Mouse (Mus musculus) hematopoietic stem cell, adult 5-6 weeks (primary cell): ENCODE results near the gene Gnb2. TPM values are rescaled to one million over a fixed set of nuclear protein-coding genes. Genes with fewer than 3 reads are reported as not detected.

Source experiments
- ATAC-seq, 2 experiments: fragments of 125-278 bp in 1 of 2; replicated peaks in 1 of 2; 2 replicates each; pipeline ENCODE4 v1.8.0; 2016 to 2017; ENCODE audit warnings: inconsistent platforms in 2 of 2, mild to moderate bottlenecking in 2 of 2, moderate number of reproducible peaks in 2 of 2, low read depth in 1 of 2, moderate TSS enrichment in 1 of 2; ENCODE audit not compliant: low FRiP score in 2 of 2, poor library complexity in 2 of 2, severe bottlenecking in 2 of 2, insufficient read depth in 1 of 2, low TSS enrichment in 1 of 2
- total RNA-seq: library from RNA; stranded (forward); fragments of 172-1452, 232-1000 nt; gene quantifications from 2 replicates; pipeline ENCODE4 v1.2.3, GENCODE M21; 2017

Gene Gnb2
- total RNA-seq, 1 experiment from 2014 or later: 147 TPM

- peak; percentile 16 to 38; a peak in 1 of 4 replicates for ATAC-seq
Measured at GRCm38 (mm10) chr5:137526192-137526936, 6.9 kb downstream of the Gnb2 start.

- ATAC-seq: no peak
Measured at GRCm38 (mm10) chr5:137525511-137525910, 7.8 kb downstream of the Gnb2 start.

- ATAC-seq: no peak
Measured at GRCm38 (mm10) chr5:137524671-137525070, 8.6 kb downstream of the Gnb2 start.

DNA sequence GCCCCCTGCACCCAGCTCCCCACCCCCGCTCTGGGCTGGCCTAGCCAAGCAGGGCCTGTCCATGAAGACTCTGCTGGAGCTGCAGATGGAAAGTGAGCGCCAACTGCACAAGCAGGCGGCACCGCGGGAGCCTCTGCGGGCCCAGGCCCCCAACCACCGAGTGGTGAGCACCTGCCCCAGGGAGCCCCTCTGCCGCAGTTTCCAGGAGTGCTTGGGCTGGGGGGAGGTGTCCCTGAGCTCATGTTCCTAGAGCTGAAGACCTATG, 9.1 kb downstream of the Gnb2 start:
- ATAC-seq: no peak

- ATAC-seq: no peak
Measured at GRCm38 (mm10) chr5:137523396-137524250, 9.7 kb downstream of the Gnb2 start.

- no peak for ATAC-seq
Measured at GRCm38 (mm10) chr5:137522711-137523110, 10.6 kb downstream of the Gnb2 start.

DNA sequence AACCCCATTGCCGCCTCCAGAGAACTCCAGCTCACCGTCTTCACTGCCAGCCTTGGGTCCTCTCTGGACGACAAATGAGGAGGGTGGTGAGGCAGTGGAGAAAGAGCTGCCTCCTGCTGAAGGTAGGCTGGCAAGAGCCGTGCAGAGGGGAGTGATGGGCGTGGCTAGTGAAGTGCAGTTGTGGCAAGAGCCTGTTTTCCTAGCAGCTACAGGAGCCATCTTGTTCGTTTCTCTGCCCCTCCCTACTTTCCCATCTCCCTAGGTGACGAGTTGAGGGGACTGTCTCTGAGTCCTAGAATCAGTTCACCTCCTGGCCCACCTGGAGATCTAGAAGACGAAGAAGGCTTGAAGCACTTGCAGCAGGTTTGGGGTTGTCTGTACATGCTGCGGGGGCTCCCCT, 11.4 kb downstream of the Gnb2 start:
- ATAC-seq: no peak

- ATAC-seq: no peak
Measured at GRCm38 (mm10) chr5:137519691-137520550, 13.4 kb downstream of the Gnb2 start.

GRCm38 (mm10) chr5:137518436-137518835, 14.9 kb downstream of the Gnb2 start, which contains the start of gene Gigyf1:
Gene Gigyf1 (plus strand): TSS chr5:137518548.
- peak in 1 of 2 experiments; percentile 67; a peak in 2 of 4 replicates for ATAC-seq

GRCm38 (mm10) chr5:137514811-137515210, 18.5 kb downstream of the Gnb2 start:
- ATAC-seq: no peak

DNA sequence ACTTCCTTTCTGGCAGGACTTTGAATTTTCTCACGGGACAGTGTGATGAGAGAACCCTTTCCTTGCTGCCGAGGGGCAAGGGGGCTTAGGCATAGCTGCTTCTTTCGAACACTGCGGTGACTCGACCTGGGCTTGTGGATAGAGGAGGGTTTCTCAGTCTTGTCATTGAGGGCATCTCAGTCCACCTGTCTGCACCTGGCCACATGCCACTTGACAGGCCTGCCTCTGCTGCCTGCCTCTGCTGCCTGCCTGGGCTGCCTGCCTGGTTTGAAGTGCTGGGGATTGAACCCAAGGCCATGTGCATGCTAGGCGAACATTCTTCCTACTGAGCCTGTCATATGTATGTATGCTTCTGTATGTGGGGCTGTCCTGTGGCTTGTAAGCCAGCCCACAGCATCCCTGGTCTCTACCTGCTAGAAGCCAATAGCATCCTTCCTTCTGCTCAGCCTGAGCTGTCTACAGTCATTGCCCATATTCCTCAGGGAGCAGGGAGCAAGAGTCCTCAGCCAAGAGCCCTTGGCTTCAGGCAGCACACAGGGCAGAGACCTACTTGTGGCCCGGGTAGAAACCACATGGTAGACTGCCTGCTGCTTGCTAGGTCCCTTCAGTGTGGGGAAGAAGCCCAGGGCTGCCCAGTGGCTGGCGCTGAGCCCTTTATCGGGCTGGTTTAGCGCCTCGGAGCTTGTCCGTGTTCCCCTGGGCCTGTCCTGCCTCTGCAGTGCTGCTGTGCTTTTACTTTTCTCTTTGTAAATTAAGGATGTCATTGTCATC, 19.2 kb downstream of the Gnb2 start:
- no peak for ATAC-seq

- no peak for ATAC-seq
Measured at GRCm38 (mm10) chr5:137512847-137513794, 20.2 kb downstream of the Gnb2 start.

- no peak for ATAC-seq
Measured at GRCm38 (mm10) chr5:137511706-137512105, 21.6 kb downstream of the Gnb2 start.

DNA sequence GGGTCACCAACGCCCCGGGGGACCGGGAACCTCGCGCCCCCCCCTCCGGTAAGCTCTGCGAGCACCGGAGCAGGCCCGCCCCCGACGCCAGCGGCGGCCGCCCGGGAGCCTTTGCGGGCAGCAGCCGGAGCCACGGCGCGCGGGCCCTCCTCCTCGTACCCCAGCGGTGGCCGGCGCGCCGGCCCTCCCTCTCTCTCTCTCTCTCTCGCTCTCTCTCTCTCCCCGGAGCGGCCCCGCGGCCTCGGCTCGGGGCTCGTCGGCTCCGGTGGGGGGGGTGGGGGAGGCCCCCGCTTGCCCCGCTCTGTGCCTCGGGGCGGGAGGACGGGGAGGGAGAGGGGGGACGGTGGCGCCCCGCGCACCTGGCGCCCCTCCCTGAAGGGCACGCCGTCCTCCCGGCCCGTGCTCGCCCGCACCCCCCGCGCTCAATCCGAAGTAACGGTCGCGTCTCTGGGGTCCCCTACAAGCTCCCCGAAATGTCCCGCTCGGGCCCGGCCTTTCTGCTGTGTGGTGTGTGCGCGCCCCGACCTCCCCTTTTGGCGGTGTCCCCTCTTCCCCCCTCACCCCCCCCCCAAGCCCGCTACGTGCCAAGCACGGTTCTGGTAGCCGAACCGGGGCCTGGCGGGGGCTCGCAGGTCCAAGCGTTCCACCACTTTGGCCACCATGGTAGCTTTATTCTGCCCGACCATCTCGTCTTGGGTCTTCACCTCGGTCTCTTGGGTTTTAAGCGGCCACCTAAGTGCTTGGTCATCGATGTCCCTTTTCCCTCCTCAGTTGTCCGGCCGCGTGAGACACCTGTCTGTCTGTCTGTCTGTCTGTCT, 22.5 kb downstream of the Gnb2 start:
- no peak for ATAC-seq

DNA sequence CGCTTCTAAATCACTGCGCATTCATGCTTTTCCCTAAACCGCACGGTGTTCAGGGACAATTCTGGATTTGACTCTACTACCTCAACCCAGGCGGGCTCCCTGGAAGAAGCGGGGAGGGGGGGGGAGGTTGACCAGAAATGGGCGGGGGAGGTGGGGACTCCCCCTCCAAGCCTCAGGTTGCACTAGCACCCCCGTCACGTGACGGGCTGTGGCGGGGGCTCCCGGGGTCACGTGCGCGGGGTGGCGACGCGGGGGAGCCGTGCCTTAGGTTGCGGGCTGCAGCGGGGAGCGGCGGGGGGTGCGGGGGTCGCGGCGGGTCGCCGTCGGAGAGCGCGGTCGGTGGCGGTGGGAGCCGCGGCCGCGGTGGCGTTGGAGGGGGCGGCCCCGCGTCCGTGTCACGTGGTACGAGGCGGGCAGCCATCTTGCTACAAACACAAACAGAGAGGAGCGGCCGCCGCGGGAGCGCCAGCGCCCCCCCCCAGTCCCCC, 23.3 kb downstream of the Gnb2 start:
- ATAC-seq: peak; percentile 35 to 55; a peak in 2 of 4 replicates
